Mouse (Mus musculus): ENCODE measurements at regions not wholly inside any gene's neighbourhood (a gene's known extent, or its start where the extent isn't known, plus 50 kb on each side); places are given as distances from the start of the nearest gene placed in this dataset.

GRCm38 (mm10) chr11:112106891-112107290, 675.1 kb upstream of the Sox9 start:
- no peak for DNase-seq (ENCODE audit: low read depth)

DNA sequence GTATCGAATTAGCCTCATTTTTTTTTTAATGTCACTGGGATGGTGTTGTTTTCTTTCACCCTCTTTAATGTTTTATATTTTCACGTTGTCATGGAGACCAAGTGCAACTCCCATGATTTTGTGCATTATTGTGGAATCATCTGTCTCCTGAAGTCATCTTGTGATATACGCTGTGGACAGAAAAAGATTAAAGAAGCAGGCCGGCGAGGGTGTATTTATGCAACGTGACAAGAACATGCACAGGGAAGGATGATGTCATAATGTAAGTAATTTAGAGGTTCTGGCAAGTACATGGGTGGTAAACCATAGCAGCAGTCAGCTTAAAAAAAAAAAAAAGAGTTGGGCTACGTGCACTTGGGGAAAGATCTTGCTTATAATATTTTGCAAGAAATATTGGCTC, 674.7 kb upstream of the Sox9 start:
- no peak for DNase-seq (ENCODE audit: low read depth)

DNA sequence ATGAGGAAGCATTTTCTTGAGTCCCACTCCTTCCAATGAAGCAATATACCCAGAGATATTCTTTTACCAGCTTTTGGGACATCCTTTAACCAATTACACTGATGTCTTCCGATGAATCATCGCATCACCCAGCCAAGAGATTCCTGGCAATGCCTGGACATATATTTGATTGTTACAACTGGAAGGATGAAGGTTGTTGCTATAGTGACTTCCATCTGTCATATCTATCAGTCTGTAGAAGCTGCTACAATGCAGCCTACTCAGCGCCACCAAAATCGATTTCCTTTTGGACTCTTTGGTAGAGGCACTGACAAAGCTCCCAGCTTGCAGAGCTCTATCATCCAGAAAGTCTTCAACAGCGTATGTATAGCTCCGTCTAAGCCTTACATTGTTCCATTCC, 661.0 kb upstream of the Sox9 start:
- DNase-seq (ENCODE audit: low read depth), result no peak

DNA sequence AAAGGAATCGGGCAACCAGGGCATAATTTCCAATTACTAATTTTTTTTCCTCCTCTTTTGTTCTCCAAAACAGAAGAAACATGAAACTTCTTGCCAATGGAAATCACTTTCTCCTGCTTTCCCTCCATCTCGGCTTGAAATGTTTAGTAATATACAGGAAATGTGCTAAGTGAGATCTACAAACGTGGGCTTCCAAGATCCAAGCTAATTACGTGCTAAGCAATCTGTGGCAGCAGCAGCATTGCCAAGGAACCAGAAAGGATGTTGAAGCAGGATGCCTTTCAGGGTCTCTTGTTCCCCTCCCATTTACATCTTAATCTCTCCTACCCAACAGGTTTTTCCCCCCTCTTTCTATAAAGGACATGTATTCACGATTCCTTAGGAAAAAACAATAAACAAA, 660.2 kb upstream of the Sox9 start:
- DNase-seq (ENCODE audit: low read depth), result no peak

GRCm38 (mm10) chr11:112125249-112125933, 656.6 kb upstream of the Sox9 start:
- no peak for DNase-seq (ENCODE audit: low read depth)

DNA sequence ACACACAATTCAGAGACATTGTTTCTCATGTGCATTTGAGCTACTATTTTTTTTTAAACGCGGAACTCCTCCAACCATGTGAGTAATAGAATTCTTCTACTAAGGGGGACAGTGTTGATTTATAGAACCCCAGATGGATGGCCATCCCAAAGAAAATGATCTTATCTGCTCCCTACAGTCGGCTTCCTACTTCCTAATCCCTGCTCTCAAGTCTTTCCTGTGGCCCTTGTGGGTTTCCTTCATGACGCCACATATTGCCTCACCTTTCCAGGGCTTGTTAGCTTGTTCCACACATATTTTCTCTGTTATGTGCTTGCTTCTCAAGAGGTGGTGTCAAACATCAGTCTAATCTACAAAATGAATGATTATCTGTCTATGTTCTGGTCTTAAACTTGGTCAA, 651.9 kb upstream of the Sox9 start:
- no peak for DNase-seq (ENCODE audit: low read depth)

GRCm38 (mm10) chr11:112137401-112138020, 644.5 kb upstream of the Sox9 start:
- no peak for DNase-seq (ENCODE audit: low read depth)

GRCm38 (mm10) chr11:112140058-112140457, 642.0 kb upstream of the Sox9 start:
- no peak for DNase-seq (ENCODE audit: low read depth)

- DNase-seq (ENCODE audit: low read depth), result no peak
These were observed 641.5 kb upstream of the Sox9 start for GRCm38 (mm10) chr11:112140495-112140894.

- DNase-seq (ENCODE audit: low read depth), result no peak
These were observed 641.1 kb upstream of the Sox9 start for GRCm38 (mm10) chr11:112140912-112141311.

- DNase-seq (ENCODE audit: low read depth), result no peak
These were observed 630.0 kb upstream of the Sox9 start for GRCm38 (mm10) chr11:112152051-112152450.

DNA sequence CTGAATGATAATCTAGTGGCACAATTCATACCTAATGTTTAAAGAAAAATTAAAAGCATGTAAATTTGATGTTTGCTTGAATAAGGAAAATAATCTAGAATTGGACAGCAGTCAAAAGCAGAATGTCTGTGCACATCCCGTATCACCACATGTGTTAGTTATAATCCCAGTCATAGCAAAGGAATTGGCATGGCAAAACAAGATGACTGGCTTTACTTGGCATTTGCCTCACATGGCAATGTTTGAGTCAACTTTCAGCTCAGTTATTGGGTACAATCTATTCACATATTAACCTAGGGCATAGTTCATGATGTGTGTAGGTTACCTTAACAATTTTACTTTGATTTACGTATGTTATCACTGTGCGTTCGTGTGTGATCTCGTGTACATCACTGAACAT, 628.8 kb upstream of the Sox9 start:
- DNase-seq (ENCODE audit: low read depth), result no peak

DNA sequence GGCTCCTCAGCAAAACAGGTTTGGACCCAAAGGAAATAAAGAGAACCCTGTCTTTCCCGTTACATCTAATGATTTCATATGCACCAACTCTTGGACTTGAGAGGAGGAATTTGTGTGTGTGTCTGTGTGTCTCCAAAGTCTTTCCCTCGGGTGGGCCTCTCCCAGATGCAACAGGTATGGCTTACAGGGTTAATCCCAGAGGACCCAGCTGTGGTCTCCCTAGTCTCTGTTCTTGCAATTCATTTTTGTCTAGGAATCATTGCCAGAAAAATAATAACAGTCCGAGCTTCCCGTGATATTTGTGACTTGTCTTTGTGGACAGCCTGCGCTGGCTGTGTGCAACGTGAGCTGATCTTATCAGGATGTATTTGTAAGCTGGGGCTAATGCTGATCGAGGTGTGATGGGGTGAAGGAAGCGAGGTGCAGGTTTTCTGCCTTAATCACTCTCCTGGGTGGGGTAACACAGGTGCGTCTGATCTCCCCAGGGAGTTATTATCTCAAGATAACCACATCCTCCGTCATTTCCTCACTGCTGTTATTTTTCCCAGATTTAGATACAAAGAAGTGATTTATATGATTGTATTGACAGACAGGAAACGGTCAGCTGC, 627.2 kb upstream of the Sox9 start:
- DNase-seq (ENCODE audit: low read depth), result no peak

GRCm38 (mm10) chr11:112155339-112155955, 626.6 kb upstream of the Sox9 start:
- DNase-seq (ENCODE audit: low read depth), result no peak

GRCm38 (mm10) chr11:112163681-112164265, 618.3 kb upstream of the Sox9 start:
- no peak for DNase-seq (ENCODE audit: low read depth)

DNA sequence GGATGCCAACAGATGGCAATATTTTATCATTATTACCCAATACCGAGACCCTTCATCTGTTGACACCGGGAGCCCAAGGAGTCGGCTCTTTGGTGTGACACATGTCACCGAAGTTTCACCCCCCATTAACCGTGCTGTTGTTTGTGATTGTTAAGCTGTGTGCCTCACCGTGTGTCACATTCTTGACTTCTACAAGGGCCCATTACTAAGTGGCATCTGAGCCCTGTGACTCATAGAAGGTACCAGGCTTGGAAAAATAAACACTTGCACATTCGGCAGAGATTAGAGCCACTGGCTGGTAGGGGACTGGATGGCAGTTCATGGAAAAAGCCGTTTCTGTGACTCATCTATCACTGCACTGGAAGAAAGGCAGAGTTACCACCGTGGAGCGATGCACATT, 608.4 kb upstream of the Sox9 start:
- DNase-seq (ENCODE audit: low read depth), result no peak

- DNase-seq (ENCODE audit: low read depth), result no peak
These were observed 606.7 kb upstream of the Sox9 start for GRCm38 (mm10) chr11:112175302-112175701.

DNA sequence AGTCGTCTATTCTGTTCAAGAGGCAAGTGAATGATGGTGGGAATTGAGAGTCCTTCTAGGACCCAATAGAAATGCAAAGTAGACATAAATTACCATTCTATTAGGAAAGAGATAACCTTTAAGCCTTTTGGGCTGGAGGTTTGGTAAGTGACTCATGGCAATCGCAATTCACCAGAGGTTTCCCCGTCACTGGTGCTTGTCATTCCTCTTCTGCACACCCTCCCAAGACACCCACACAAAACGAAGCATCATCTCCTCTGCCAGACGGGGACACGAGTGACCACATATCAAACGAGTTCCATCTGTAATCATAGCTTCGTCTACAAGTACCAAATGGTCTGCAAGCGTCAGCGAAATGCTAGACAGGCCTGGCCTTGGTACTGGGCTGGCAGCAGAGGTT, 601.4 kb upstream of the Sox9 start:
- DNase-seq (ENCODE audit: low read depth), result no peak

- DNase-seq (ENCODE audit: low read depth), result no peak
These were observed 584.3 kb upstream of the Sox9 start for GRCm38 (mm10) chr11:112197620-112198268.

GRCm38 (mm10) chr11:112204561-112204960, 577.5 kb upstream of the Sox9 start:
- no peak for DNase-seq (ENCODE audit: low read depth)

GRCm38 (mm10) chr11:112209414-112209813, 572.6 kb upstream of the Sox9 start:
- no peak for DNase-seq (ENCODE audit: low read depth)

DNA sequence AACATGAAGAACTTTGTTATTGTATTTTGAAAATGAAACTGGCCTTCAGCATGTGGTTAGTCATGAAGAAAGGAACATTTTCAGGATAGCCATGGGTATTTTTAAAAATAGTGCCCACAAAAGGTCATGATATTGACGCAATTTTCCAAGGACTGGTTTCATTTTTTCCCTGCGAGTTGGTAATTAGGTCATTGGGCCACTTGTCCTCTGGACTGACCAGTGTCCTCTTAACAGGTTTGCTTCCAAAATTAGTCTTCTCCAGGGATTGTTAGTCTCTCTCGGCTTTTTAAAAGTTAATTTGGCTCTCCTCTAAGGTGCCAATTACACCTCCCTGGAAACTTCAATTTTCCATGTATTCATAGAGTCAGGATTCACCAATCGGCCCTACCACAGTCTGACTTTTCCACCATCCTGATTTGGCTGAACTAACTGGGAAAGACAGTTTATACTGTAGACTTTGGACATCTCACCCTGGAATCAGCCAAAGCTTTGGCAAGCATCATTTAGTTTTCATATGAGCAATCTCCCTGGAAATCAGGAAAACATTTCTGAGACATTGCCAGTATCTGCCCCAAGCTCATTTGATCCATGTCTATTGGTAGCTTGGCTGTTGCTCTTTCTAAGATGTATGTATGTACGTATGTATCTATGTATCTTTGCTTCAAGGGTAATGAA, 562.8 kb upstream of the Sox9 start:
- no peak for DNase-seq (ENCODE audit: low read depth)

Data from c-Kit-positive CD71-positive TER-119-negative erythroid progenitor cells, embryonic 14.5 days (primary cell).